Mouse (Mus musculus) naive thymus-derived CD4-positive, alpha-beta T cell, adult 2 months (primary cell): ENCODE measurements around the gene Gcfc2.

Experiments used
- DNase-seq: peaks from one replicate; pipeline ENCODE4 v3.0.0-alpha.2; 2011; ENCODE audit warnings: low read depth

Gene Gcfc2

DNA sequence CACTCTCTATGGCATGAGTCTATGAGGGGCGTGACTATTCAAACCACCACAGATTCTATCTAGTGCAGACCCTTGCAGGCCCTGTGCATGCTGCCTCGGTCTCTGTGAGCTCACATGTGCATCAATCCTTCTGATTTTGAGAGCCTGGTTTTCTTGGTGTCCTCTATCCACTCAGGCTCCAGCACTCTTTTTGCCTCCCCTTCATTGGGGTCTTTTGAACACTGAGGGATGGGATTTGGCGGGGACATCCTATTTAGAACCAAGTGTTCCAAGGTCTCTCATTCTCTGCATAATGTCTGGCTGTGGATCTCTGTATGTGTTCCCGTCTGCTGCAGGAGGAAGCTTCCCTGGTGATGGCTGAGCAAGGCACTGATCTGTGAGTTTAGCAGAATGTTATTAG, 55.8 kb downstream of the Gcfc2 start:
- no peak for DNase-seq

DNA sequence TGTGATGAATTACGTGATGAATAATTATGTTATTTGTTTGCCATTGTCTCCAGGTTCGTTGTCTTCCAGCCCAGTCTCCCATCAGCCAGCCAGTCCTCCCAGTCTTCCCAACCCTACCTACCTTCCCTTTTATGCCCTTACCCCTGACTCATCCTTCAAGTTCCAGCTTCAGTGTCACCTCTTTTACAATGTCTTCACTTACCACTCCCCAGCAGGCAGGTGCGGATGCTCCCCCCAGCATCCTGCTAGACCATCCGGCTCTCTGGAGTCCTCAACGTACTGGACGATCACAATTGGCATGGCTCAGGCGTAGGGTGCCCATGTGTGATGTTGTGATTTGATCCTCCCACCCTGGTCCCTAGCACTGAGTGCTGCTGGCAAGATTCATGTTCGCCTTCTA, 62.7 kb downstream of the Gcfc2 start:
- DNase-seq, result no peak

DNA sequence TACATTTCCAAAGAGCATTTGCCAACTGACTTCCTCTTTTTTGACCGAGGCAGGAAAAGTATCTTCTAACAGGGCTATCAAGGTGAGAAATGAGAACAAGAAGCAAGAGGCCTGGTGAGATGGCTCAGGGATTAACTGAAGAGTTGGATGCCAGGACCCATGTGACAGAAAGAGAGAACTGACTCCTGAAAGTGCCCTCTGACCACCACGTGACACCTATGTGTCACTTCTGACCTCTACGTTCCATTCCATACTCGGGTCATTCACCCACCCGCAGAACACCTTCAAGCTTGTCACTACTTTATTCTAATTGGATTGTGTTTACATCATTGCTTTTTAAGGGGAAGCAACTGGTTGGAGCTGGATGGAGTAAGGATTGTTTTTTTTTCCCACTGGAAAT, 63.1 kb downstream of the Gcfc2 start:
- DNase-seq, result no peak

DNA sequence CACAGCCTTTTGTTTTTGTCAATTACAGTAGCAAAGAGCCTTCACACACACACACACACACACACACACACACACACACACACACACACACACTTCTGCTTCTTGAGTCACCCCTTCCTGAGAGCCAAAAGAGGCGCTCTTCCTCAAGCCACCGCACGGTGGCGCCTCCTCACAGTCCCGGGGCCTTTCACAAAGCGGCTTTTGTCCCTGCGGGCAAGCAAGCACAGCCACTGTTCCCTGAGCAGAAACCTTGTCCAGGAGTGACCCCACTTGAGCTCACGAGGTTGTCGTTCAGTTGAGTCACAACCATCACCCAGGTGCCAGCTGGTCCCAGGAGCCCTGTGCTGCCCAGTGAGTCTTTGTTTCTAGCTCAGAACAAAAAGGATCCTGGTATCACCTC, 63.5 kb downstream of the Gcfc2 start:
- DNase-seq, result peak; percentile 56

DNA sequence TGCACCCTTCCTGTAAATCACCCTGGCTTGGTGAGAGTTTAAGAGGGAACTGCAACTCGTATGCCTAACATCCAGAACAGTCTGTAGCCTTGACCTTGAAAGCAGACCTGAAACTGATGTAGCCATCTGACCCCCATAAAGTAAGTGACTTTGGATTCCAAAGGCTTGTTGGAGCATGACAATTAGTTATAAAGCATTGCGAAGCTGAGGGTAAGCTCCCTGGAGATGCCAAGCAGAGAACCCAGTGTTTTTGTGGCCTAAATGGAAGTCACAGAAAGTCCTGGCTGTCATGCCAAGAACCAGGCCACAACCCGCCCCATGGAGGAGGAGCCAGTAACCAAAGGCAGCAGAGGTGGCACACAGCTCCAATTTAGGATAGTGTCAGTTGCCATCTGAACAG, 64.1 kb downstream of the Gcfc2 start:
- no peak for DNase-seq

DNA sequence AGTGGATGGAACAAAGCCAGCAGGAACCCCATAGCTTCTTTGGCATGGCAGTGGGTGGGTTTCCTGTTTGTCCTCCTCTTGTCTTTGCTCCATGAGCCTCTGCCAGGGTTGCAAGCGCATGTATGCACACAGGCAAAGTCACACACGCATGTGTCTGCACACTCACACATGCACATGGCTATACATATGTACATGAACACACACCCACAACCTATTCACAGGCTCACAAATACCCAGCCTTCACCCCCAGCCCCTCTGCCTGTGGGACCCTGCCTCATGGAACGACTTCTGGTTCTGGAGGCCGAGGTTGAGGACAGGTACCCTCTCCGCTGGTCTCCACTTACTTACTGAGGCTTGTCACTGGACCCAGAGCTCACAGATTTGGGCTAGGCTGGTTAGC, 64.9 kb downstream of the Gcfc2 start:
- no peak for DNase-seq

DNA sequence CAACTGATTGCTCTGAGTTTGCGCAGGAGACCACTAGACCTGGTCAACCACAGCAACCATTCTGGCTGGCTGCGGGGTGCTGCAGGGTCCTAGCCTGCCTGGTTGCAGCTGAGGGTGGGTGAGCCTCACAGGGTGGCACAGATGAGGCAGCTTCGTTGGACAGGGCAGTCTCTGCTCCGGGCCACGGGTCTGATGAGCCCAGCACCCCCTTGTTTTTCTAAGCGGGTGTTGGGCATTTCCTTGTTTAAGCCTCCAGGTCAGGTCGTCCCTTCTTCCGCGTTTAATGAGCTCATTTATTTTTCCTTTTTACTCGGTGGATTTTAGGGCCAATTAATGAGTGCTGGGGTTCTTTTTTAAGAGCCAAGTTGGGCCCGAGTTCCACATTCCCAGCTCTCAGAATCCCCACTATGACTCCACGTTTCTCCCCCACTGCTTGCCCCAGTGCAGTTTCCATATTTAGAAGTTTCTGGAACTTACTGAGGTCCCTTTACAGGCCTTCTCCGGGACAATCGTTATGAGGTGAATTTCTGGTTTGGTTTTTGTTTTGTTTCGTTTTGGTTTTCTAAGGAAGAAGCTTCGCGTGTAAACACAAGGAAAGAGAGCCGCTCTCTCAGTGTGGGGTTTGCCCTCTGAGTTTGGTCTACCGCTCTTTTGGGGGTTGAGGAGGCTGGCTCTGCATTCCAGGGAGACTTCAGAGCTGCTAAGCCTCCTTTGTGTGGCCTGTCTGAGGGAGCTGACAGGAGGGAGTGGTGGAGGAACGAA, 66.8 kb downstream of the Gcfc2 start:
- no peak for DNase-seq
